Mouse (Mus musculus) olfactory bulb, adult 2 months (tissue): ENCODE data around the gene Hoxd8. TPM values are rescaled to one million over a fixed set of nuclear protein-coding genes. Genes with fewer than 3 reads are reported as not detected.

Experiments used
- H3K27ac ChIP-seq: fragments of 200-500 bp; 2 replicates; pipeline ENCODE4 v1.5.1; 2012; ENCODE audit warnings: low read depth, low read length; ENCODE audit not compliant: insufficient read depth
- H3K4me1 ChIP-seq: fragments of 200-500 bp; 2 replicates; pipeline ENCODE4 v1.6.1; 2012; ENCODE audit warnings: low read length; ENCODE audit not compliant: control insufficient read depth, insufficient read depth
- H3K4me3 ChIP-seq: fragments of 200-500 bp; 2 replicates; pipeline ENCODE4 v1.5.1; 2012; ENCODE audit warnings: mild to moderate bottlenecking, low read depth, low read length, moderate library complexity; ENCODE audit not compliant: insufficient read depth
- CTCF ChIP-seq: fragments of 200-500 bp; IDR thresholded peaks from 2 replicates; pipeline ENCODE4 v1.5.1; 2012; ENCODE audit warnings: low read depth, mild to moderate bottlenecking, low read length, moderate library complexity; ENCODE audit not compliant: insufficient read depth
- POLR2A ChIP-seq: fragments of 200-500 bp; IDR thresholded peaks from 2 replicates; pipeline ENCODE4 v1.6.1; 2012; ENCODE audit warnings: mild to moderate bottlenecking, low read depth, low read length, moderate library complexity; ENCODE audit not compliant: insufficient read depth
- WGBS: fragments of 180-500 bp; shearing (Covaris S2); methylation state at CpG from one replicate; pipeline ENCODE4 v1.1.7; 2018; 5-methylcytosine and 5-hydroxymethylcytosine counted together
- polyA plus RNA-seq: library from polyadenylated mRNA; stranded (reverse); fragments of >200 nt; gene quantifications from 2 replicates; pipeline ENCODE4 v1.2.4, GENCODE M21; 2012; ENCODE audit warnings: low replicate concordance; ENCODE audit not compliant: missing spikeins, insufficient read depth, insufficient read length

Gene Hoxd8
- polyA plus RNA-seq, 1 experiment: not detected

GRCm38 (mm10) chr2:74721882-74722281 lies 17.5 kb downstream of the Hoxd8 start:
- Histone ChIP-seq H3K4me3 (no peak overlapping the region), H3K27ac (no peak overlapping the region), H3K4me1 (no peaks in the 10 kb centered on the region)
- 7% methylated on average over 6 of the region's 6 CpGs for WGBS
- TF ChIP-seq POLR2A (no peak), CTCF (no peak)

- Histone ChIP-seq H3K27ac (no peak overlapping the region), H3K4me1 (no peaks in the 10 kb centered on the region), H3K4me3 (no peak overlapping the region)
- WGBS: 5% methylated on average over 8 of the region's 8 CpGs
- TF ChIP-seq CTCF: no peak
- TF ChIP-seq POLR2A: no peak
Measured at GRCm38 (mm10) chr2:74722949-74723348, 18.5 kb downstream of the Hoxd8 start.

GRCm38 (mm10) chr2:74724244-74725015 lies 20.0 kb downstream of the Hoxd8 start:
- Histone ChIP-seq H3K4me3 (no peak overlapping the region), H3K4me1 (no peaks in the 10 kb centered on the region), H3K27ac (no peak overlapping the region)
- no peak for TF ChIP-seq POLR2A
- TF ChIP-seq CTCF: no peak
- 17% methylated on average over 7 of the region's 7 CpGs for WGBS

- Histone ChIP-seq H3K4me1 (no peaks in the 10 kb centered on the region), H3K27ac (no peak overlapping the region), H3K4me3 (no peak overlapping the region)
- TF ChIP-seq POLR2A (no peak), CTCF (no peak)
- 6% methylated on average over 17 of the region's 17 CpGs for WGBS
Measured at GRCm38 (mm10) chr2:74725171-74725570, 20.8 kb downstream of the Hoxd8 start.

- Histone ChIP-seq H3K4me3 (no peak within 1 kb of the TSS), H3K27ac (no peak within 1 kb of the TSS), H3K4me1 (no peaks in the 10 kb centered on the region)
- 2% methylated on average over 5 of the region's 5 CpGs for whole genome bisulfite sequencing
- TF ChIP-seq CTCF: no peak
- TF ChIP-seq POLR2A: no peak
Measured at GRCm38 (mm10) chr2:74726551-74726950, 22.1 kb downstream of the Hoxd8 start, which contains the start of gene Gm28230. TSS of gene Gm28230 (plus strand) at chr2:74726728.

GRCm38 (mm10) chr2:74726973-74727639 lies 22.7 kb downstream of the Hoxd8 start:
- H3K4me3 ChIP-seq: no peak overlapping the region
- TF ChIP-seq POLR2A (no peak), CTCF (no peak)
- WGBS: 5% methylated on average over 42 of the region's 43 CpGs
- H3K27ac ChIP-seq: no peak overlapping the region
- H3K4me1 ChIP-seq: no peaks in the 10 kb centered on the region

- H3K4me1 ChIP-seq: no peaks in the 10 kb centered on the region
- WGBS: 4% methylated on average over 25 of the region's 25 CpGs
- TF ChIP-seq POLR2A (no peak), CTCF (no peak)
- H3K27ac ChIP-seq: no peak overlapping the region
- H3K4me3 ChIP-seq: no peak overlapping the region
Measured at GRCm38 (mm10) chr2:74727640-74728302, 23.4 kb downstream of the Hoxd8 start.

- H3K4me3 ChIP-seq: no peak overlapping the region
- TF ChIP-seq CTCF: no peak
- no peak for TF ChIP-seq POLR2A
- H3K27ac ChIP-seq: no peak overlapping the region
- 9% methylated on average over 13 of the region's 13 CpGs for WGBS
- no peaks in the 10 kb centered on the region for H3K4me1 ChIP-seq
Measured at GRCm38 (mm10) chr2:74728303-74728680, 23.9 kb downstream of the Hoxd8 start.

GRCm38 (mm10) chr2:74730331-74730730 lies 25.9 kb downstream of the Hoxd8 start:
- H3K4me1 ChIP-seq: no peaks in the 10 kb centered on the region
- H3K27ac ChIP-seq: no peak overlapping the region
- H3K4me3 ChIP-seq: no peak overlapping the region
- 9% methylated on average over 8 of the region's 8 CpGs for WGBS
- TF ChIP-seq POLR2A: no peak
- no peak for TF ChIP-seq CTCF
